Mouse (Mus musculus): ENCODE results near the gene Tmem88b. TPM values are rescaled to one million over a fixed set of nuclear protein-coding genes. Genes with fewer than 3 reads are reported as not detected.
"Not testable (repeated sequence)": the region's sequence is repeated elsewhere in the genome, so short reads cannot be mapped to it uniquely, and the experiment has no call there.

Gene Tmem88b
- total and polyA plus RNA-seq, 2 experiments: 0.74 to 1.9 TPM

- Histone ChIP-seq H3K27ac (replicated peaks; ENCODE audit: insufficient read depth, low read depth, low read length) (no peak overlapping the region), H3K36me3 (ENCODE audit: control insufficient read depth, insufficient read depth, low read length) (no peaks in the 10 kb centered on the region), H3K27me3 (ENCODE audit: control insufficient read depth, insufficient read depth, low read length) (no peaks in the 10 kb centered on the region), H3K79me2 (ENCODE audit: control insufficient read depth, insufficient read depth, low read length) (no peaks in the 10 kb centered on the region), H3K4me3 (ENCODE audit: insufficient read depth, low read depth, low read length) (no peak overlapping the region), H3K9ac (ENCODE audit: low read depth, low read length) (no peak overlapping the region), H3K4me1 (ENCODE audit: control insufficient read depth, insufficient read depth, low read length) (no peaks in the 10 kb centered on the region)
- WGBS: 84% methylated on average over 2 of the region's 2 CpGs
- no peak for DNase-seq (ENCODE audit: extremely low read depth, low read depth, low spot score)
- no peak for TF ChIP-seq POLR2A (IDR thresholded peaks at IDR 0.05; ENCODE audit: extremely low read depth, insufficient read depth, low read length)
- no peak for TF ChIP-seq CTCF (IDR thresholded peaks at IDR 0.05; ENCODE audit: low read depth, low read length)
Observed at GRCm38 (mm10) chr4:155793730-155794129, 8.1 kb upstream of the Tmem88b start.

GRCm38 (mm10) chr4:155791240-155791933 lies 5.7 kb upstream of the Tmem88b start:
- no peak overlapping the region for H3K4me3 ChIP-seq (ENCODE audit: insufficient read depth, low read depth, low read length)
- no peaks in the 10 kb centered on the region for H3K79me2 ChIP-seq (ENCODE audit: control insufficient read depth, insufficient read depth, low read length)
- WGBS: 87% methylated on average over 24 of the region's 24 CpGs
- no peak overlapping the region for H3K9ac ChIP-seq (ENCODE audit: low read depth, low read length)
- no peaks in the 10 kb centered on the region for H3K4me1 ChIP-seq (ENCODE audit: control insufficient read depth, insufficient read depth, low read length)
- no peak for DNase-seq (ENCODE audit: extremely low read depth, low read depth, low spot score)
- TF ChIP-seq POLR2A (IDR thresholded peaks at IDR 0.05; ENCODE audit: extremely low read depth, insufficient read depth, low read length) (no peak), CTCF (IDR thresholded peaks at IDR 0.05; ENCODE audit: low read depth, low read length) (no peak)
- no peaks in the 10 kb centered on the region for H3K27me3 ChIP-seq (ENCODE audit: control insufficient read depth, insufficient read depth, low read length)
- no peak overlapping the region for H3K27ac ChIP-seq (replicated peaks; ENCODE audit: insufficient read depth, low read depth, low read length)
- H3K36me3 ChIP-seq (ENCODE audit: control insufficient read depth, insufficient read depth, low read length): no peaks in the 10 kb centered on the region

GRCm38 (mm10) chr4:155790650-155791161 lies 5.0 kb upstream of the Tmem88b start:
- no peak overlapping the region for H3K9ac ChIP-seq (ENCODE audit: low read depth, low read length)
- DNase-seq (ENCODE audit: extremely low read depth, low read depth, low spot score): no peak
- WGBS: 53% methylated on average over 3 of the region's 3 CpGs
- H3K27me3 ChIP-seq (ENCODE audit: control insufficient read depth, insufficient read depth, low read length): no peaks in the 10 kb centered on the region
- H3K4me1 ChIP-seq (ENCODE audit: control insufficient read depth, insufficient read depth, low read length): no peaks in the 10 kb centered on the region
- H3K79me2 ChIP-seq (ENCODE audit: control insufficient read depth, insufficient read depth, low read length): no peaks in the 10 kb centered on the region
- H3K4me3 ChIP-seq (ENCODE audit: insufficient read depth, low read depth, low read length): no peak overlapping the region
- no peaks in the 10 kb centered on the region for H3K36me3 ChIP-seq (ENCODE audit: control insufficient read depth, insufficient read depth, low read length)
- TF ChIP-seq CTCF (IDR thresholded peaks at IDR 0.05; ENCODE audit: low read depth, low read length) (no peak), POLR2A (IDR thresholded peaks at IDR 0.05; ENCODE audit: extremely low read depth, insufficient read depth, low read length) (no peak)
- no peak overlapping the region for H3K27ac ChIP-seq (replicated peaks; ENCODE audit: insufficient read depth, low read depth, low read length)

GRCm38 (mm10) chr4:155790021-155790489 lies 4.4 kb upstream of the Tmem88b start, which contains the start of gene Ankrd65:
TSS of gene Ankrd65 (plus strand) at chr4:155790439.
- H3K4me1 ChIP-seq (ENCODE audit: control insufficient read depth, insufficient read depth, low read length): no peaks in the 10 kb centered on the region
- no peaks in the 10 kb centered on the region for H3K36me3 ChIP-seq (ENCODE audit: control insufficient read depth, insufficient read depth, low read length)
- no peak within 1 kb of the TSS for H3K27ac ChIP-seq (replicated peaks; ENCODE audit: insufficient read depth, low read depth, low read length)
- no peak for DNase-seq (ENCODE audit: extremely low read depth, low read depth, low spot score)
- no peak within 1 kb of the TSS for H3K4me3 ChIP-seq (ENCODE audit: insufficient read depth, low read depth, low read length)
- TF ChIP-seq POLR2A (IDR thresholded peaks at IDR 0.05; ENCODE audit: extremely low read depth, insufficient read depth, low read length): no peak
- no peak for TF ChIP-seq CTCF (IDR thresholded peaks at IDR 0.05; ENCODE audit: low read depth, low read length)
- H3K79me2 ChIP-seq (ENCODE audit: control insufficient read depth, insufficient read depth, low read length): no peaks in the 10 kb centered on the region
- no peak within 1 kb of the TSS for H3K9ac ChIP-seq (ENCODE audit: low read depth, low read length)
- H3K27me3 ChIP-seq (ENCODE audit: control insufficient read depth, insufficient read depth, low read length): no peaks in the 10 kb centered on the region
- 81% methylated on average over 3 of the region's 3 CpGs for WGBS

- H3K9ac ChIP-seq (ENCODE audit: low read depth, low read length); H3K79me2 ChIP-seq (ENCODE audit: control insufficient read depth, insufficient read depth, low read length); DNase-seq (ENCODE audit: extremely low read depth, low read depth, low spot score); H3K27me3 ChIP-seq (ENCODE audit: control insufficient read depth, insufficient read depth, low read length); H3K36me3 ChIP-seq (ENCODE audit: control insufficient read depth, insufficient read depth, low read length); H3K4me3 ChIP-seq (ENCODE audit: insufficient read depth, low read depth, low read length); H3K27ac ChIP-seq (replicated peaks; ENCODE audit: insufficient read depth, low read depth, low read length); H3K4me1 ChIP-seq (ENCODE audit: control insufficient read depth, insufficient read depth, low read length): not testable (repeated sequence)
- WGBS: 91% methylated on average over 4 of the region's 4 CpGs
Observed at GRCm38 (mm10) chr4:155788833-155789232, 3.2 kb upstream of the Tmem88b start.

- Histone ChIP-seq H3K36me3 (ENCODE audit: control insufficient read depth, insufficient read depth, low read length) (no peaks in the 10 kb centered on the region), H3K27me3 (ENCODE audit: control insufficient read depth, insufficient read depth, low read length) (no peaks in the 10 kb centered on the region), H3K27ac (replicated peaks; ENCODE audit: insufficient read depth, low read depth, low read length) (no peak overlapping the region), H3K79me2 (ENCODE audit: control insufficient read depth, insufficient read depth, low read length) (no peaks in the 10 kb centered on the region), H3K4me1 (ENCODE audit: control insufficient read depth, insufficient read depth, low read length) (no peaks in the 10 kb centered on the region; the same call in 1 of the 2 replicates), H3K4me3 (ENCODE audit: insufficient read depth, low read depth, low read length) (no peak overlapping the region), H3K9ac (ENCODE audit: low read depth, low read length) (no peak overlapping the region)
- no peak for TF ChIP-seq CTCF (IDR thresholded peaks at IDR 0.05; ENCODE audit: low read depth, low read length)
- no peak for TF ChIP-seq POLR2A (IDR thresholded peaks at IDR 0.05; ENCODE audit: extremely low read depth, insufficient read depth, low read length)
- DNase-seq (ENCODE audit: extremely low read depth, low read depth, low spot score): no peak
- 92% methylated on average over 3 of the region's 3 CpGs for WGBS
Observed at GRCm38 (mm10) chr4:155788300-155788699, 2.6 kb upstream of the Tmem88b start.

All from liver, adult 2 months (tissue).